Mouse (Mus musculus) ES-Bruce4 (cell line): ENCODE measurements around the gene Ush2a. TPM values are rescaled to one million over a fixed set of nuclear protein-coding genes. Genes with fewer than 3 reads are reported as not detected.

ENCODE experiments used
- H3K27ac ChIP-seq: 2 replicates; pipeline ENCODE4 v1.5.1; 2012; ENCODE audit warnings: low read length, inconsistent platforms; ENCODE audit not compliant: insufficient read depth
- H3K27me3 ChIP-seq: 2 replicates; pipeline ENCODE4 v1.6.1; 2012; ENCODE audit warnings: mild to moderate bottlenecking, low read length, inconsistent platforms; ENCODE audit not compliant: control insufficient read depth, poor library complexity, insufficient read depth, severe bottlenecking
- H3K36me3 ChIP-seq: 2 replicates; pipeline ENCODE4 v1.6.1; 2012; ENCODE audit warnings: inconsistent platforms, mild to moderate bottlenecking, low read length, moderate library complexity; ENCODE audit not compliant: control insufficient read depth, poor library complexity, insufficient read depth, severe bottlenecking
- H3K4me1 ChIP-seq: one replicate; pipeline ENCODE4 v1.8.1; 2011; ENCODE audit warnings: low read length; ENCODE audit not compliant: control insufficient read depth, insufficient read depth
- H3K4me3 ChIP-seq: 2 replicates; pipeline ENCODE4 v1.5.1; 2011; ENCODE audit warnings: low read depth, mild to moderate bottlenecking, low read length
- H3K9ac ChIP-seq: 2 replicates; pipeline ENCODE4 v1.6.1; 2012; ENCODE audit warnings: low read depth, mild to moderate bottlenecking, inconsistent platforms; ENCODE audit not compliant: poor library complexity, severe bottlenecking
- H3K9me3 ChIP-seq: replicated peaks from 2 replicates; pipeline ENCODE4 v1.6.1; 2012; ENCODE audit warnings: mild to moderate bottlenecking, low read length, inconsistent platforms; ENCODE audit not compliant: control insufficient read depth, poor library complexity, insufficient read depth, severe bottlenecking
- CTCF ChIP-seq: IDR thresholded peaks from one replicate; pipeline ENCODE4 v1.8.1; 2011; ENCODE audit warnings: low read depth, low read length
- EP300 ChIP-seq: IDR thresholded peaks from 2 replicates; pipeline ENCODE4 v1.6.1; 2011; ENCODE audit warnings: low read depth, low read length; ENCODE audit not compliant: insufficient read depth
- POLR2A ChIP-seq: IDR thresholded peaks from one replicate; pipeline ENCODE4 v1.8.1; 2011; ENCODE audit warnings: low read length; ENCODE audit not compliant: insufficient read depth
- polyA plus RNA-seq: library from polyadenylated mRNA; stranded (reverse); fragments of >200 nt; gene quantifications from 2 replicates; pipeline ENCODE4 v1.2.4, GENCODE M21; 2011; ENCODE audit warnings: low read depth; ENCODE audit not compliant: missing spikeins, insufficient read depth, insufficient read length

Gene Ush2a
- polyA plus RNA-seq, 1 experiment: not detected

GRCm38 (mm10) chr1:188599134-188599533, 337.3 kb downstream of the Ush2a start:
- Histone ChIP-seq H3K4me3 (no peak overlapping the region), H3K27me3 (no peaks in the 10 kb centered on the region), H3K9me3 (no peaks in the 10 kb centered on the region), H3K27ac (no peak overlapping the region), H3K4me1 (no peaks in the 10 kb centered on the region), H3K36me3 (no peaks in the 10 kb centered on the region), H3K9ac (no peak overlapping the region)
- TF ChIP-seq EP300 (no peak), CTCF (no peak), POLR2A (no peak)

- H3K9ac ChIP-seq: no peak overlapping the region
- H3K4me3 ChIP-seq: no peak overlapping the region
- H3K27me3 ChIP-seq: no peaks in the 10 kb centered on the region
- H3K4me1 ChIP-seq: no peaks in the 10 kb centered on the region
- no peaks in the 10 kb centered on the region for H3K36me3 ChIP-seq
- TF ChIP-seq EP300: 0 out of 2 replicates have a peak, but pooled peaks have one; percentile 27
- no peak for TF ChIP-seq CTCF
- no peak for TF ChIP-seq POLR2A
- H3K27ac ChIP-seq: no peak overlapping the region
- H3K9me3 ChIP-seq: no peaks in the 10 kb centered on the region
Measured at GRCm38 (mm10) chr1:188606450-188606849, 344.6 kb downstream of the Ush2a start.

- no peak overlapping the region for H3K4me3 ChIP-seq
- no peaks in the 10 kb centered on the region for H3K9me3 ChIP-seq
- H3K4me1 ChIP-seq: no peaks in the 10 kb centered on the region
- H3K36me3 ChIP-seq: no peaks in the 10 kb centered on the region
- H3K27me3 ChIP-seq: no peaks in the 10 kb centered on the region
- H3K27ac ChIP-seq: no peak overlapping the region
- no peak for TF ChIP-seq POLR2A
- no peak for TF ChIP-seq CTCF
- no peak for TF ChIP-seq EP300
- no peak overlapping the region for H3K9ac ChIP-seq
Measured at GRCm38 (mm10) chr1:188616547-188616946, 354.7 kb downstream of the Ush2a start.

- no peak for TF ChIP-seq CTCF
- no peak for TF ChIP-seq POLR2A
- no peak for TF ChIP-seq EP300
- no peaks in the 10 kb centered on the region for H3K9me3 ChIP-seq
Measured at GRCm38 (mm10) chr1:188633736-188634135, 371.9 kb downstream of the Ush2a start.

GRCm38 (mm10) chr1:188639666-188640065, 377.8 kb downstream of the Ush2a start:
- TF ChIP-seq CTCF: no peak
- no peak for TF ChIP-seq EP300
- no peak for TF ChIP-seq POLR2A
- Histone ChIP-seq H3K4me3 (no peak overlapping the region), H3K27me3 (no peaks in the 10 kb centered on the region), H3K27ac (no peak overlapping the region), H3K9me3 (no peaks in the 10 kb centered on the region), H3K4me1 (no peaks in the 10 kb centered on the region), H3K9ac (no peak overlapping the region), H3K36me3 (no peaks in the 10 kb centered on the region)

More at GRCm38 (mm10) chr1:188633736-188634135, 371.9 kb downstream of the Ush2a start:
- Histone ChIP-seq H3K4me1 (no peaks in the 10 kb centered on the region), H3K36me3 (no peaks in the 10 kb centered on the region), H3K27me3 (no peaks in the 10 kb centered on the region), H3K27ac (no peak overlapping the region), H3K9ac (no peak overlapping the region), H3K4me3 (no peak overlapping the region)

GRCm38 (mm10) chr1:188643156-188643555, 381.3 kb downstream of the Ush2a start:
- Histone ChIP-seq H3K27ac (no peak overlapping the region), H3K4me1 (no peaks in the 10 kb centered on the region), H3K9ac (no peak overlapping the region), H3K4me3 (no peak overlapping the region), H3K9me3 (no peaks in the 10 kb centered on the region), H3K27me3 (no peaks in the 10 kb centered on the region), H3K36me3 (no peaks in the 10 kb centered on the region)
- TF ChIP-seq EP300 (no peak), POLR2A (no peak), CTCF (no peak)
